Mouse (Mus musculus) kidney, embryonic 16.5 days (tissue): ENCODE data around the gene Tns1. TPM values are rescaled to one million over a fixed set of nuclear protein-coding genes. Genes with fewer than 3 reads are reported as not detected.

ENCODE experiments used
- ATAC-seq: fragments of 200-750 bp; cut with Nextera tagmentation; 2 replicates; pipeline ENCODE4 v1.8.0; 2017; ENCODE audit warnings: moderate TSS enrichment; ENCODE audit not compliant: low FRiP score, low TSS enrichment
- H3K27ac ChIP-seq: fragments of 300-500 bp; sonication (generic); 2 replicates; pipeline ENCODE4 v1.5.1; 2014; ENCODE audit warnings: low read length
- H3K27me3 ChIP-seq: fragments of 300-500 bp; sonication (generic); 2 replicates; pipeline ENCODE4 v1.6.1; 2014; ENCODE audit warnings: low read length, control low read depth, mixed read lengths; ENCODE audit not compliant: insufficient read depth
- H3K36me3 ChIP-seq: fragments of 300-500 bp; sonication (generic); 2 replicates; pipeline ENCODE4 v1.6.1; 2014; ENCODE audit warnings: low read length, control low read depth, mixed read lengths; ENCODE audit not compliant: insufficient read depth
- H3K4me1 ChIP-seq: fragments of 300-500 bp; sonication (generic); 2 replicates; pipeline ENCODE4 v1.6.1; 2014; ENCODE audit warnings: low read length, control low read depth, mixed read lengths; ENCODE audit not compliant: insufficient read depth
- H3K4me2 ChIP-seq: fragments of 300-500 bp; sonication (generic); replicated peaks from 2 replicates; pipeline ENCODE4 v1.6.1; 2014; ENCODE audit warnings: low read depth, low read length
- H3K4me3 ChIP-seq: fragments of 300-500 bp; sonication (generic); 2 replicates; pipeline ENCODE4 v1.5.1; 2014; ENCODE audit warnings: mild to moderate bottlenecking, low read length
- H3K9ac ChIP-seq: fragments of 300-500 bp; sonication (generic); replicated peaks from 2 replicates; pipeline ENCODE4 v1.6.1; 2014; ENCODE audit warnings: low read length
- H3K9me3 ChIP-seq: fragments of 300-500 bp; sonication (generic); 2 replicates; pipeline ENCODE4 v1.6.1; 2016; ENCODE audit warnings: low read length, control low read depth
- WGBS: fragments of 180-500 bp; shearing (Covaris S2); extraction: QIAGEN DNeasy Blood & Tissue Kit; methylation state at CpG from one replicate; pipeline ENCODE4 v1.1.7; 2014; 5-methylcytosine and 5-hydroxymethylcytosine counted together
- polyA plus RNA-seq: library from polyadenylated mRNA; unstranded; fragments of >200 nt; fragmentation: Nextera tagmentation; extraction: Ambion mirVana; gene quantifications from 2 replicates; pipeline ENCODE4 v1.2.1, GENCODE M21; 2015

Tns1 gene
- polyA plus RNA-seq, 1 experiment from 2014 or later, result 77.3 TPM

GRCm38 (mm10) chr1:74069085-74069835, 55.0 kb downstream of the Tns1 start:
- WGBS, result 38% methylated on average over 8 of the region's 9 CpGs
- Histone ChIP-seq H3K36me3 (no peaks in the 10 kb centered on the region), H3K4me2 (peak overlapping the region; percentile 60), H3K9ac (no peak overlapping the region), H3K27me3 (no peaks in the 10 kb centered on the region), H3K9me3 (no peaks in the 10 kb centered on the region), H3K4me1 (peaks cover 29% of the 10 kb centered on the region), H3K4me3 (peak overlapping the region; percentile 42; the same call in 1 of the 2 replicates), H3K27ac (peak overlapping the region; percentile 71)
- peak; percentile 58 for ATAC-seq

GRCm38 (mm10) chr1:74068366-74069084, 55.7 kb downstream of the Tns1 start:
- Histone ChIP-seq H3K4me2 (peak overlapping the region; percentile 60), H3K27ac (peak overlapping the region; percentile 59), H3K9ac (peak overlapping the region; percentile 68), H3K36me3 (no peaks in the 10 kb centered on the region), H3K4me1 (peaks cover 29% of the 10 kb centered on the region), H3K4me3 (peak overlapping the region; percentile 42), H3K27me3 (no peaks in the 10 kb centered on the region), H3K9me3 (no peaks in the 10 kb centered on the region)
- peak; percentile 73 for ATAC-seq
- WGBS, result 2% methylated on average over 38 of the region's 41 CpGs

- no peaks in the 10 kb centered on the region for H3K9me3 ChIP-seq
- H3K36me3 ChIP-seq, result no peaks in the 10 kb centered on the region
- H3K27ac ChIP-seq, result peak overlapping the region; percentile 59; the same call in 1 of the 2 replicates
- 17% methylated on average over 14 of the region's 14 CpGs for WGBS
- H3K4me3 ChIP-seq, result peak overlapping the region; percentile 42
- H3K9ac ChIP-seq, result peak overlapping the region; percentile 68
- peak overlapping the region; percentile 60 for H3K4me2 ChIP-seq
- H3K4me1 ChIP-seq, result peaks cover 29% of the 10 kb centered on the region
- ATAC-seq, result no peak
- H3K27me3 ChIP-seq, result no peaks in the 10 kb centered on the region
These were observed 56.4 kb downstream of the Tns1 start for GRCm38 (mm10) chr1:74067866-74068265.

- H3K4me1 ChIP-seq, result peaks cover 29% of the 10 kb centered on the region
- no peaks in the 10 kb centered on the region for H3K9me3 ChIP-seq
- WGBS, result 96% methylated on average over 3 of the region's 3 CpGs
- no peak overlapping the region for H3K27ac ChIP-seq
- no peaks in the 10 kb centered on the region for H3K36me3 ChIP-seq
- no peak overlapping the region for H3K4me2 ChIP-seq
- H3K27me3 ChIP-seq, result no peaks in the 10 kb centered on the region
- no peak overlapping the region for H3K9ac ChIP-seq
- ATAC-seq, result no peak
- H3K4me3 ChIP-seq, result no peak overlapping the region
These were observed 57.7 kb downstream of the Tns1 start for GRCm38 (mm10) chr1:74066576-74066975.

- Histone ChIP-seq H3K4me1 (peaks cover 29% of the 10 kb centered on the region), H3K4me2 (no peak overlapping the region), H3K9me3 (no peaks in the 10 kb centered on the region), H3K4me3 (no peak overlapping the region), H3K9ac (no peak overlapping the region), H3K27me3 (no peaks in the 10 kb centered on the region), H3K27ac (no peak overlapping the region), H3K36me3 (no peaks in the 10 kb centered on the region)
- no peak for ATAC-seq
- 77% methylated on average over 5 of the region's 5 CpGs for whole genome bisulfite sequencing
These were observed 58.2 kb downstream of the Tns1 start for GRCm38 (mm10) chr1:74066061-74066460.

- H3K4me3 ChIP-seq, result no peak overlapping the region
- H3K27me3 ChIP-seq, result no peaks in the 10 kb centered on the region
- H3K4me1 ChIP-seq, result peaks cover 29% of the 10 kb centered on the region
- no peak overlapping the region for H3K9ac ChIP-seq
- 56% methylated on average over 6 of the region's 6 CpGs for WGBS
- H3K9me3 ChIP-seq, result no peaks in the 10 kb centered on the region
- H3K36me3 ChIP-seq, result no peaks in the 10 kb centered on the region
- peak overlapping the region; percentile 77 for H3K27ac ChIP-seq
- no peak overlapping the region for H3K4me2 ChIP-seq
- ATAC-seq, result peak; percentile 71
These were observed 64.2 kb downstream of the Tns1 start for GRCm38 (mm10) chr1:74060046-74060445.

GRCm38 (mm10) chr1:74059552-74059951, 64.7 kb downstream of the Tns1 start:
- Histone ChIP-seq H3K9ac (no peak overlapping the region; the same call in 1 of the 2 replicates), H3K27ac (peak overlapping the region; percentile 77; the same call in 1 of the 2 replicates), H3K4me1 (peaks cover 30% of the 10 kb centered on the region), H3K4me3 (no peak overlapping the region), H3K27me3 (no peaks in the 10 kb centered on the region), H3K36me3 (no peaks in the 10 kb centered on the region), H3K9me3 (no peaks in the 10 kb centered on the region), H3K4me2 (no peak overlapping the region)
- WGBS, result 61% methylated on average over 5 of the region's 5 CpGs
- peak; percentile 72 for ATAC-seq

- no peak for ATAC-seq
These were observed 65.5 kb downstream of the Tns1 start for GRCm38 (mm10) chr1:74058771-74059170.

GRCm38 (mm10) chr1:74058309-74058708, 65.9 kb downstream of the Tns1 start:
- Histone ChIP-seq H3K4me2 (no peak overlapping the region), H3K27me3 (no peaks in the 10 kb centered on the region), H3K4me3 (no peak overlapping the region), H3K9me3 (no peaks in the 10 kb centered on the region), H3K9ac (no peak overlapping the region), H3K27ac (no peak overlapping the region), H3K4me1 (peaks cover 42% of the 10 kb centered on the region), H3K36me3 (no peaks in the 10 kb centered on the region)
- ATAC-seq, result peak; percentile 62
- WGBS, result 66% methylated on average over 4 of the region's 4 CpGs

More at GRCm38 (mm10) chr1:74058771-74059170, 65.5 kb downstream of the Tns1 start:
- Histone ChIP-seq H3K27me3 (no peaks in the 10 kb centered on the region), H3K27ac (no peak overlapping the region), H3K4me2 (no peak overlapping the region), H3K9ac (no peak overlapping the region), H3K36me3 (no peaks in the 10 kb centered on the region), H3K4me1 (peaks cover 38% of the 10 kb centered on the region), H3K4me3 (no peak overlapping the region), H3K9me3 (no peaks in the 10 kb centered on the region)
- WGBS, result 77% methylated on average over 4 of the region's 4 CpGs

GRCm38 (mm10) chr1:74057501-74057900, 66.7 kb downstream of the Tns1 start:
- no peaks in the 10 kb centered on the region for H3K36me3 ChIP-seq
- H3K4me1 ChIP-seq, result peaks cover 50% of the 10 kb centered on the region
- no peaks in the 10 kb centered on the region for H3K27me3 ChIP-seq
- no peak overlapping the region for H3K4me2 ChIP-seq
- no peak overlapping the region for H3K27ac ChIP-seq
- H3K9ac ChIP-seq, result no peak overlapping the region
- no peak for ATAC-seq
- WGBS, result 65% methylated on average over 5 of the region's 5 CpGs
- H3K9me3 ChIP-seq, result no peaks in the 10 kb centered on the region
- no peak overlapping the region for H3K4me3 ChIP-seq
